Mouse (Mus musculus): Measurements from ENCODE around the gene Prl3a1. TPM values are rescaled to one million over a fixed set of nuclear protein-coding genes. Genes with fewer than 3 reads are reported as not detected.

Prl3a1 gene
- polyA plus RNA-seq (2015; fragmentation: Nextera tagmentation; extraction: Ambion mirVana), result not detected in 2 replicates

DNA sequence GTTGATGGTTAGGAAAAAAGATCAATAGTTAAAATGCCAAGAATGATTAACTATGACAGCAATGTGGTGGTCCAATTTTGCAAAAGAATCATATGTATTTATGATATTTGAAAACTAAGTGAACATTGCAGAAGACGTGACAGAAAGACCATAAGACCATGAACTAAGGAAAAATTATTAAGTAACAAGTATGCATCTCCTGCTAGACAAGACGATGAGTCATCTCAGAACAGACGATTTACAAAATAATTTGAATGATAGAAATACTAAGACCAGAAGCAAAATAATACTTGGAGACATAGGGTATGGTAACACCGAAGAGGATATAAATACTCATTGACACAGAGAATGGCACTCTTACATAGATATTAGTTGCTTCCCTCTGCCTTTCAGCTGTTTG, at the start of gene Prl3a1:
Gene Prl3a1, plus strand, starts transcription at position 301 of the 400 bp plus-strand sequence.
- WGBS, result 90% methylated on average over 4 of the region's 4 CpGs
- no peaks in the 10 kb centered on the region for H3K36me3 ChIP-seq (ENCODE audit: control insufficient read depth, insufficient read depth, low read length)
- H3K27ac ChIP-seq (ENCODE audit: low read depth, low read length), result no peak within 1 kb of the TSS
- no peak within 1 kb of the TSS for H3K4me2 ChIP-seq (ENCODE audit: low read length)
- no peaks in the 10 kb centered on the region for H3K9me3 ChIP-seq (ENCODE audit: control insufficient read depth, low read length)
- no peak within 1 kb of the TSS for H3K4me3 ChIP-seq (ENCODE audit: low read length)
- H3K4me1 ChIP-seq (ENCODE audit: control insufficient read depth, insufficient read depth, low read depth, low read length), result no peaks in the 10 kb centered on the region
- ATAC-seq, result no peak
- no peaks in the 10 kb centered on the region for H3K27me3 ChIP-seq (replicated peaks; ENCODE audit: control insufficient read depth, insufficient read depth, low read length)
- no peak within 1 kb of the TSS for H3K9ac ChIP-seq (ENCODE audit: low read depth, low read length)

DNA sequence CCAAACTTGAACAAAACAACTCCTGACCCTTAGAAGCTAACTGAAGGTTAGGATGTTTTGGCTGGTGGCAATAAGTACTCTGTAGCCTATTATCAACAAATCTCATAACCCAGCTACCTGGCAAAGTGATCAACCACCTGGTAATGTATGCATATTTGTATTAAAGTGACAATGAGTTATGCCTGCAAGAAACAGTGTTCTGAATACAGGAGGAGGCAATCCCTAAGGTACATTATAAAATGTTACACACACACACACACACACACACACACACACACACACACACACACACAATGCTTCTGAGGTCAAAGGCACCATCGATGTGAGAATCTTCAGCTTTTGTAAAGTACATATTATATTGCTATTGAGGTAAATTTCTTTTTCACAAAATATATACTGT, 17.7 kb upstream of the Prl3a1 start, which contains the start of gene Prl3b1:
Gene Prl3b1, plus strand, starts transcription at position 301 of the 400 bp plus-strand sequence.
- ATAC-seq, result no peak
- H3K27me3 ChIP-seq (replicated peaks; ENCODE audit: control insufficient read depth, insufficient read depth, low read length), result no peaks in the 10 kb centered on the region
- no peak within 1 kb of the TSS for H3K9ac ChIP-seq (ENCODE audit: low read depth, low read length)
- H3K36me3 ChIP-seq (ENCODE audit: control insufficient read depth, insufficient read depth, low read length), result no peaks in the 10 kb centered on the region
- no peak within 1 kb of the TSS for H3K27ac ChIP-seq (ENCODE audit: low read depth, low read length)
- H3K4me1 ChIP-seq (ENCODE audit: control insufficient read depth, insufficient read depth, low read depth, low read length), result no peaks in the 10 kb centered on the region
- H3K4me3 ChIP-seq (ENCODE audit: low read length), result no peak within 1 kb of the TSS
- H3K4me2 ChIP-seq (ENCODE audit: low read length), result no peak within 1 kb of the TSS
- H3K9me3 ChIP-seq (ENCODE audit: control insufficient read depth, low read length), result no peaks in the 10 kb centered on the region
- 92% methylated on average over 1 of the region's 1 CpGs for WGBS

DNA sequence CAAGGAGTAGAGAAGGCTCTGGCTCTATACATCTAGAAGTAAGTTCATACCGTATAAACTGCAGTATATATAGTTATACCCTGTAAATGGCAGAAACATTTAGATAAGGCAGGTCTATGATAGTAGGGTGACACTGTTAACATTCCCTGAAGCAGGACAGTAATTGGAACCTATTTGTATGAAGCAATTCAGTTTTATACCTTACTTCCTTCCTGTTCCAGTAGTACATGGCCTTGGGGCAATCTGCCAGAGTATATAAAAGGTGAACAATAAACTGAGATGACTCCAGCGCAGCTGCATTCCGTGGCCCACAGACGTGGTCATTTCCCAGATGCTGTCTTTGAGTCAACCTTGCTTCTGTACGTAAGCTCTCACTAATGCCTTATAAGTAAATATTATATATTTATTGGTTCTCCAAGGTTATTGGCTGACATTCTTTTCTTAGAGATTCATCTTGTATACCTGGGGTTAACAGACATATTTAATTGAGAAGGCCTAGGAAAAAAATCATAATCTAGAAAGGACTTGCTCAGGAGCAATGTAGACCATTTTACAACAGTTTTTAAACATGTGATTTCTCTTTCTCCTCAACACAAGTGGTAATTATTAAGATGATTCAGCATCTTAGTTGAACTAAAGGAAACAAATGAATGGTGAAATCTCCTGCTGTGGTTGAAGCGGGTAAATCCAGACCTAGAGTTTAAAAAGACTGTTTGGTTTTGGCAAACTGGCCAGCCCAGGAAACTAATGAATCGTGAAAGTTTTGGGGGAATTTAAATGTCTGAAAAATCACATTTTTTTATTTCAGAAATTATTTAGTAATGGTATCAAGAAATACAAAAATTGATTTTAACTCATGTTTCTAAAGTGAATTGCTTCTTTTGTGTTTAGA, 53.3 kb downstream of the Prl3a1 start, which contains the start of gene Prl6a1:
Gene Prl6a1, plus strand, starts transcription at position 294 of the 892 bp plus-strand sequence.
- Histone ChIP-seq H3K4me2 (ENCODE audit: low read length) (no peak within 1 kb of the TSS), H3K4me1 (ENCODE audit: control insufficient read depth, insufficient read depth, low read depth, low read length) (no peaks in the 10 kb centered on the region), H3K9ac (ENCODE audit: low read depth, low read length) (no peak within 1 kb of the TSS), H3K4me3 (ENCODE audit: low read length) (no peak within 1 kb of the TSS), H3K27me3 (replicated peaks; ENCODE audit: control insufficient read depth, insufficient read depth, low read length) (no peaks in the 10 kb centered on the region), H3K27ac (ENCODE audit: low read depth, low read length) (no peak within 1 kb of the TSS), H3K9me3 (ENCODE audit: control insufficient read depth, low read length) (no peaks in the 10 kb centered on the region), H3K36me3 (ENCODE audit: control insufficient read depth, insufficient read depth, low read length) (no peaks in the 10 kb centered on the region)
- no peak for ATAC-seq
- WGBS, result 87% methylated on average over 7 of the region's 7 CpGs

Other genes starting within 250 kb of the Prl3a1 start
- gene Prl, start 201.9 kb upstream of the Prl3a1 start, polyA plus RNA-seq (2015; fragmentation: Nextera tagmentation; extraction: Ambion mirVana), result 0.18 and 0.36 TPM in 2 replicates
- not detected in 2 replicates for gene Prl3d1, start 165.2 kb upstream of the Prl3a1 start, polyA plus RNA-seq (2015; fragmentation: Nextera tagmentation; extraction: Ambion mirVana)
- not detected in 2 replicates for gene Prl3d2, start 137.7 kb upstream of the Prl3a1 start, polyA plus RNA-seq (2015; fragmentation: Nextera tagmentation; extraction: Ambion mirVana)
- not detected in 2 replicates for gene Prl3d3, start 102.6 kb upstream of the Prl3a1 start, polyA plus RNA-seq (2015; fragmentation: Nextera tagmentation; extraction: Ambion mirVana)
- not detected in 2 replicates for gene Prl3c1, start 62.8 kb upstream of the Prl3a1 start, polyA plus RNA-seq (2015; fragmentation: Nextera tagmentation; extraction: Ambion mirVana)
- not detected in 2 replicates for gene Prl3b1, start 17.6 kb upstream of the Prl3a1 start, polyA plus RNA-seq (2015; fragmentation: Nextera tagmentation; extraction: Ambion mirVana)
- gene Prl6a1, start 53.2 kb downstream of the Prl3a1 start, polyA plus RNA-seq (2015; fragmentation: Nextera tagmentation; extraction: Ambion mirVana), result not detected in 2 replicates
- gene Prl8a2, start 86.2 kb downstream of the Prl3a1 start, polyA plus RNA-seq (2015; fragmentation: Nextera tagmentation; extraction: Ambion mirVana), result not detected in 2 replicates
- gene Prl2b1, start 131.4 kb downstream of the Prl3a1 start, polyA plus RNA-seq (2015; fragmentation: Nextera tagmentation; extraction: Ambion mirVana), result not detected in 2 replicates
- gene Prl8a6, start 179.3 kb downstream of the Prl3a1 start, polyA plus RNA-seq (2015; fragmentation: Nextera tagmentation; extraction: Ambion mirVana), result not detected in 2 replicates